Mouse (Mus musculus) brown adipose tissue, adult 24 weeks (tissue): ENCODE data around the gene Stxbp6. TPM values are rescaled to one million over a fixed set of nuclear protein-coding genes. Genes with fewer than 3 reads are reported as not detected.
"Not testable (repeated sequence)": the region's sequence is repeated elsewhere in the genome, so short reads cannot be mapped to it uniquely, and the experiment has no call there.

Experiments
- H3K27ac ChIP-seq: fragments of 200-500 bp; replicated peaks from 2 replicates; pipeline ENCODE4 v1.5.1; 2012; ENCODE audit warnings: low read depth, mild to moderate bottlenecking, low read length
- H3K4me1 ChIP-seq: fragments of 200-500 bp; 2 replicates; pipeline ENCODE4 v1.6.1; 2012; ENCODE audit warnings: low read length, mixed read lengths; ENCODE audit not compliant: control insufficient read depth, insufficient read depth, insufficient read length
- H3K4me3 ChIP-seq: fragments of 200-500 bp; 2 replicates; pipeline ENCODE4 v1.5.1; 2012; ENCODE audit warnings: low read depth, mild to moderate bottlenecking, low read length, moderate library complexity; ENCODE audit not compliant: insufficient read depth
- polyA plus RNA-seq: library from polyadenylated mRNA; stranded (reverse); fragments of >200 nt; gene quantifications from 2 replicates; pipeline ENCODE4 v1.2.4, GENCODE M21; 2012; ENCODE audit not compliant: missing spikeins, insufficient read depth, insufficient read length

Stxbp6 gene
- 4.4 and 6.8 TPM in 2 replicates for polyA plus RNA-seq

GRCm38 (mm10) chr12:45074611-45075342 lies at the start of gene Stxbp6:
Gene Stxbp6 (minus strand): TSS chr12:45074709.
- peak within 1 kb of the TSS; percentile 92 for H3K4me3 ChIP-seq
- peak within 1 kb of the TSS; percentile 64 for H3K27ac ChIP-seq
- no peaks in the 10 kb centered on the region for H3K4me1 ChIP-seq

- H3K4me1 ChIP-seq, H3K4me3 ChIP-seq, H3K27ac ChIP-seq: not testable (repeated sequence)
Observed at GRCm38 (mm10) chr12:45102954-45103353, 28.4 kb upstream of the Stxbp6 start.

- Histone ChIP-seq H3K27ac (no peak overlapping the region), H3K4me1 (no peaks in the 10 kb centered on the region), H3K4me3 (no peak overlapping the region)
Observed at GRCm38 (mm10) chr12:45093732-45094131, 19.2 kb upstream of the Stxbp6 start.

- no peak overlapping the region for H3K27ac ChIP-seq
- H3K4me3 ChIP-seq = no peak overlapping the region
- no peaks in the 10 kb centered on the region for H3K4me1 ChIP-seq
Observed at GRCm38 (mm10) chr12:45092444-45092843, 17.9 kb upstream of the Stxbp6 start.

- Histone ChIP-seq H3K4me1 (no peaks in the 10 kb centered on the region), H3K27ac (no peak overlapping the region), H3K4me3 (no peak overlapping the region)
Observed at GRCm38 (mm10) chr12:45083145-45083475, 8.6 kb upstream of the Stxbp6 start.

GRCm38 (mm10) chr12:45082379-45083144 lies 8.1 kb upstream of the Stxbp6 start:
- Histone ChIP-seq H3K4me1 (no peaks in the 10 kb centered on the region), H3K4me3 (no peak overlapping the region), H3K27ac (peak overlapping the region; percentile 27; the same call in 1 of the 2 replicates)

GRCm38 (mm10) chr12:45081617-45082016 lies 7.1 kb upstream of the Stxbp6 start:
- no peak overlapping the region for H3K4me3 ChIP-seq
- no peak overlapping the region for H3K27ac ChIP-seq
- no peaks in the 10 kb centered on the region for H3K4me1 ChIP-seq

- no peaks in the 10 kb centered on the region for H3K4me1 ChIP-seq
- no peak overlapping the region for H3K4me3 ChIP-seq
- H3K27ac ChIP-seq = no peak overlapping the region
Observed at GRCm38 (mm10) chr12:45080753-45081122, 6.2 kb upstream of the Stxbp6 start.

- no peak overlapping the region for H3K4me3 ChIP-seq
- no peak overlapping the region for H3K27ac ChIP-seq
- no peaks in the 10 kb centered on the region for H3K4me1 ChIP-seq
Observed at GRCm38 (mm10) chr12:45080036-45080752, 5.7 kb upstream of the Stxbp6 start.

- H3K27ac ChIP-seq = no peak overlapping the region
Observed at GRCm38 (mm10) chr12:45075631-45076030, 1.1 kb upstream of the Stxbp6 start.

GRCm38 (mm10) chr12:45074042-45074601 lies 387 bp downstream of the Stxbp6 start:
- Histone ChIP-seq H3K4me1 (peaks cover under 1% of the 10 kb centered on the region; the same call in 1 of the 2 replicates), H3K4me3 (peak overlapping the region; percentile 92), H3K27ac (peak overlapping the region; percentile 64)

More at GRCm38 (mm10) chr12:45075631-45076030, 1.1 kb upstream of the Stxbp6 start:
- Histone ChIP-seq H3K4me1 (no peaks in the 10 kb centered on the region), H3K4me3 (no peak overlapping the region)

- Histone ChIP-seq H3K4me1 (peaks cover 6% of the 10 kb centered on the region; the same call in 1 of the 2 replicates), H3K4me3 (peak overlapping the region; percentile 92), H3K27ac (peak overlapping the region; percentile 31)
Observed at GRCm38 (mm10) chr12:45073331-45074041, 1.0 kb downstream of the Stxbp6 start.

- Histone ChIP-seq H3K27ac (no peak overlapping the region), H3K4me1 (peaks cover 12% of the 10 kb centered on the region; the same call in 1 of the 2 replicates), H3K4me3 (peak overlapping the region; percentile 5; the same call in 1 of the 2 replicates)
Observed at GRCm38 (mm10) chr12:45072185-45072584, 2.3 kb downstream of the Stxbp6 start.

GRCm38 (mm10) chr12:45070186-45070585 lies 4.3 kb downstream of the Stxbp6 start:
- no peak overlapping the region for H3K4me3 ChIP-seq
- H3K27ac ChIP-seq = no peak overlapping the region
- peaks cover 14% of the 10 kb centered on the region; the same call in 1 of the 2 replicates for H3K4me1 ChIP-seq
